Mouse (Mus musculus): ENCODE results near the gene Nxnl2.
"Not testable (repeated sequence)": the region's sequence is repeated elsewhere in the genome, so short reads cannot be mapped to it uniquely, and the experiment has no call there.

- TF ChIP-seq CTCF (IDR thresholded peaks at IDR 0.05; ENCODE audit: low read depth, low read length); POLR2A (IDR thresholded peaks at IDR 0.05; ENCODE audit: extremely low read depth, insufficient read depth, low read length): not testable (repeated sequence)
Observed at GRCm38 (mm10) chr13:51201985-51202843, 31.4 kb downstream of the Nxnl2 start.

Measured in liver, adult 2 months (tissue).